Mouse (Mus musculus): Measurements from ENCODE around the gene Cdh23. TPM values are rescaled to one million over a fixed set of nuclear protein-coding genes. Genes with fewer than 3 reads are reported as not detected.

Gene Cdh23
- polyA plus RNA-seq, 1 experiment from 2014 or later: 0.53 TPM

DNA sequence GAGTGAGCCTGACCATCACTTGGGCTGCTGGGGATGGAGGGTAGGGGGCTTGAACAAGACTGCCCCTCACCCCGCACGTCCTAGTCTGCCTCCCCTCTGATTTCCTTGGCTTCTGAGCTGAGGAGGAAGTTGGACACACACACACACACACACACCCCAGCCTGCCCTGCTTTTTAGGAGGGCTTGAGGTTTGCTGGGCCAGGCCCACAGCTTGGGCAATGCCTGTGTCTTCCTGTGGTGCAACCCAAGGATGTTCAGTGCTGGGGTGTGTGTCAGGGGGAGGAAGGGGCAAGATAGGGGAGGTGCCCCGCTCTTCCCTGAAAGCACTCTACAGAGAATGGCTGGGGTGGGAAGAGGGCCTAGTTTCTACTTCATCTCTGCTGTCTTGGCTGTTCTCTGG lies 352.2 kb downstream of the Cdh23 start:
- Histone ChIP-seq H3K9me3 (replicated peaks; ENCODE audit: control insufficient read depth, low read length) (no peaks in the 10 kb centered on the region), H3K4me1 (ENCODE audit: control insufficient read depth, insufficient read depth, low read length) (peaks cover 29% of the 10 kb centered on the region), H3K27me3 (ENCODE audit: control insufficient read depth, insufficient read depth, low read length) (0 out of 2 replicates have a peak, but pooled peaks cover 3% of the 10 kb centered on the region), H3K36me3 (ENCODE audit: control insufficient read depth, insufficient read depth, low read length) (no peaks in the 10 kb centered on the region), H3K4me2 (ENCODE audit: low read depth, low read length) (no peak overlapping the region), H3K27ac (ENCODE audit: low read length) (no peak overlapping the region), H3K9ac (ENCODE audit: low read length) (no peak overlapping the region), H3K4me3 (replicated peaks; ENCODE audit: low read length) (no peak overlapping the region)
- 67% methylated on average over 3 of the region's 3 CpGs for whole genome bisulfite sequencing
- ATAC-seq (ENCODE audit: insufficient read depth, low FRiP score): no peak

DNA sequence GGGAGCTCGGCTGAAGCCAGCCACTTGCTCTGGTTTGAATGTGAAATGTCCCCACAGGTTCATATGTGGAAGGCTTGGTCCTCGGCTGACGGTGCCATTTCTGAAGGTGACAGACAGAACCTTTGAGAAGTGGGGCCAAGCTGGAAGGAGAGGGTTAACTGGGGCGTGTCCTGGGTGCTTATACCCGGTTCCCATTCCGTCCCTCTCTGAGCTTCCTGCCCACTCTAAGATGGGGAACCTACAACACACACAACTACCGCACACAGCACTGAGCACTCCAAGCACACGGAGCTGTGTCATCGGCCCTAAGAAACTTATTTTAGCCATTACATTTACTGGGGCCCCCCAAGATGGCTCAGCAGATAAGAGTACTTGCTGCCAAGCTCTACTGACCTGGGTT lies 354.8 kb downstream of the Cdh23 start:
- no peak overlapping the region for H3K9ac ChIP-seq (ENCODE audit: low read length)
- no peaks in the 10 kb centered on the region for H3K36me3 ChIP-seq (ENCODE audit: control insufficient read depth, insufficient read depth, low read length)
- H3K27ac ChIP-seq (ENCODE audit: low read length): no peak overlapping the region
- H3K27me3 ChIP-seq (ENCODE audit: control insufficient read depth, insufficient read depth, low read length): no peaks in the 10 kb centered on the region
- no peak overlapping the region for H3K4me2 ChIP-seq (ENCODE audit: low read depth, low read length)
- 69% methylated on average over 9 of the region's 9 CpGs for WGBS
- no peak for ATAC-seq (ENCODE audit: insufficient read depth, low FRiP score)
- H3K9me3 ChIP-seq (replicated peaks; ENCODE audit: control insufficient read depth, low read length): no peaks in the 10 kb centered on the region
- H3K4me3 ChIP-seq (replicated peaks; ENCODE audit: low read length): no peak overlapping the region
- peaks cover 5% of the 10 kb centered on the region; the same call in 1 of the 2 replicates for H3K4me1 ChIP-seq (ENCODE audit: control insufficient read depth, insufficient read depth, low read length)

DNA sequence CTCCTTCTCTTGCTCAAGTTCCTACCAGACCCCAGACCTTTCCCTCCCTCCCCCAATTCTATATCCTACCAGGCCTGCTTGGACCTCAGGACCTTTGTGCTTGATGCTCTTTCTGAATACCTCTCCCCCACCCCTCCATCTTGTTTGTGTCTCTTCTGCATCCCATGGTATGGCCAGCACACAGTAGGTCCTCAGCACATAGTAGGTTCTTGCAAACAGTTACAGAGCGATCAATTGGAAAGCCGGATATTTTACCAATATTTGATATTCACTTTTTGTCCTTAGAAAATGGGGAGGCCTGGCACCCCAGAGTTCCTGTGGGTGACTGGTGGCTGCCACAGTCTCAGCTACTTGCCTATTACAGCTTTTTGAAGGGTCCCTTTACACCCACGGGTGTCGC lies 361.3 kb downstream of the Cdh23 start:
- 89% methylated on average over 4 of the region's 4 CpGs for WGBS
- Histone ChIP-seq H3K36me3 (ENCODE audit: control insufficient read depth, insufficient read depth, low read length) (no peaks in the 10 kb centered on the region), H3K27me3 (ENCODE audit: control insufficient read depth, insufficient read depth, low read length) (no peaks in the 10 kb centered on the region), H3K9me3 (replicated peaks; ENCODE audit: control insufficient read depth, low read length) (no peaks in the 10 kb centered on the region), H3K4me3 (replicated peaks; ENCODE audit: low read length) (no peak overlapping the region), H3K4me1 (ENCODE audit: control insufficient read depth, insufficient read depth, low read length) (peaks cover 3% of the 10 kb centered on the region), H3K9ac (ENCODE audit: low read length) (no peak overlapping the region), H3K27ac (ENCODE audit: low read length) (no peak overlapping the region), H3K4me2 (ENCODE audit: low read depth, low read length) (no peak overlapping the region)
- ATAC-seq (ENCODE audit: insufficient read depth, low FRiP score): no peak

DNA sequence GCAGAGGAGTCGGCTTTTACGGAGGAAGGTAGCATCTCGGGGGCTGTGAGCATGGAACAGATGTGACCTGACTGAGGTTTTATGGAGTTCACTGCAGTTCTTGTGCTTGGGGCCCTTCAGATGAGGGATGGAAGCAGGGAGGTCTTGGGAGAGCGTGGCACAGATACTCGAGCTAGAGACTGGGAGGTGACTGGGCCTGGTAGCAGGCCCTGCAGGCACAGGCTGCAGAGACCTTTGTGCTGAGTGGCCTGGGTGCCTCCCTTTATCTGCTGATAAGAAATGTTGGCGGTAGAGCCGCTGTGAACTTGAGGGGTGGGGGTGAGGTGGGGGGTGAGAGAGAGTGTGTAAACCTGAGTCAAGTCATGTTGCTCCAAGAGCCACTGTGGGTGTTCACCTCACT lies 361.7 kb downstream of the Cdh23 start:
- H3K4me3 ChIP-seq (replicated peaks; ENCODE audit: low read length): no peak overlapping the region
- H3K4me2 ChIP-seq (ENCODE audit: low read depth, low read length): no peak overlapping the region
- peaks cover 7% of the 10 kb centered on the region for H3K4me1 ChIP-seq (ENCODE audit: control insufficient read depth, insufficient read depth, low read length)
- H3K9ac ChIP-seq (ENCODE audit: low read length): no peak overlapping the region
- WGBS: 54% methylated on average over 7 of the region's 7 CpGs
- no peaks in the 10 kb centered on the region for H3K36me3 ChIP-seq (ENCODE audit: control insufficient read depth, insufficient read depth, low read length)
- H3K27me3 ChIP-seq (ENCODE audit: control insufficient read depth, insufficient read depth, low read length): no peaks in the 10 kb centered on the region
- H3K9me3 ChIP-seq (replicated peaks; ENCODE audit: control insufficient read depth, low read length): no peaks in the 10 kb centered on the region
- ATAC-seq (ENCODE audit: insufficient read depth, low FRiP score): peak; percentile 79; the same call in 1 of the 2 replicates
- H3K27ac ChIP-seq (ENCODE audit: low read length): peak overlapping the region; percentile 34; the same call in 1 of the 2 replicates

DNA sequence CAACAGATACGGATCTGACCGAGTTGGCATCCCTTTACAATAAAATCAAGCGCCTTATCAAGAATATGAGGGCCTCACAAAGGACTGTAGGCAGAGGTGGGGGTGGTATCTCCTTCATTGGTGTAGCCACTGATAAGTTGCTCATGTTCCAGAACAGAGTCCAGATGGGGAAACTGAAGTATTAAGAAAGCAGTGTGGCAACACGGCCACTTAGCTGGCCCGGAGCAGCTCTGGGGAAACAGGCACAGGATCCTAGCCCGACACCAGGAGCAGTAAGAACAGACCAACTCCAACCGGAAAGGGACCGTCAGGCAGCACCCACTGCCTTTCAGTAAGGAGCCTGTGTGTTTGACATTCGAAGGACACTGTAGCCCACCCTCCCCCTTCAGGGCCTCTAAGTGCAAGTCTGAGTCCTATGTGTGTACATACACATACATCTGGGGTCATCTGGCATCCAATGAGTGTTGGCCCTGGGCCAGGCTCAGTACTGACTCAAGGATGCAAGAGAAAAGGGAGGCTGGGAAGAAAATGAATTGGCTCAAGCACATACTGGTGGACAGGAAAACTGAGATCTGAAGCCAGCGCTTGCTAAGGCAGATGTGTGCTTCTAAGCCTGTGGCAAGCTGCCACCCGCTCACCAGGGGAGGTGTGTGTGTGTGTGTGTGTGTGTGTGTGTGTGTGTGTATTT lies 367.2 kb downstream of the Cdh23 start:
- Histone ChIP-seq H3K36me3 (ENCODE audit: control insufficient read depth, insufficient read depth, low read length) (no peaks in the 10 kb centered on the region), H3K9ac (ENCODE audit: low read length) (no peak overlapping the region), H3K4me2 (ENCODE audit: low read depth, low read length) (no peak overlapping the region; the same call in 1 of the 2 replicates), H3K27ac (ENCODE audit: low read length) (peak overlapping the region; percentile 36), H3K9me3 (replicated peaks; ENCODE audit: control insufficient read depth, low read length) (no peaks in the 10 kb centered on the region), H3K4me1 (ENCODE audit: control insufficient read depth, insufficient read depth, low read length) (peaks cover 12% of the 10 kb centered on the region), H3K4me3 (replicated peaks; ENCODE audit: low read length) (no peak overlapping the region), H3K27me3 (ENCODE audit: control insufficient read depth, insufficient read depth, low read length) (no peaks in the 10 kb centered on the region; the same call in 1 of the 2 replicates)
- ATAC-seq (ENCODE audit: insufficient read depth, low FRiP score): peak; percentile 67
- WGBS: 42% methylated on average over 11 of the region's 11 CpGs

DNA sequence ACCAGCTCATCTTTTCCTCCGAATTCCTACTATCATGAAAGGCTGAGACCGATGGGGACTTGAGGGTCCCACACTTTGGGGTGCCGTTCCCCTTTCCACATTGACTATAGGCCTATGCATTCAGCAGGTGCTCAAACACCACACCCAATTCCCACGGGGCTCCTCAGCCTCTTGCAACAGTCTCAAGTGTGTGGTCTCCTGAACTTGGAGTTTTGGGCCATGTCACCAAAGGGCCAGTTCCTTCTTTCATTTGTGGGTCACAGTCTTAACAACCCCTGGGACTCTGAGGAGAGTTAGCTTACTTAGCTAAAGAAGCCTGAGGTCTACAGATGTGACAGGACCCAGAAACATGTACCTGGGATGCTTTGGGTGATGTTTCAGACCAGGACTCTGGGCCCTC lies 380.1 kb downstream of the Cdh23 start:
- Histone ChIP-seq H3K36me3 (ENCODE audit: control insufficient read depth, insufficient read depth, low read length) (no peaks in the 10 kb centered on the region), H3K27me3 (ENCODE audit: control insufficient read depth, insufficient read depth, low read length) (no peaks in the 10 kb centered on the region), H3K27ac (ENCODE audit: low read length) (no peak overlapping the region), H3K4me2 (ENCODE audit: low read depth, low read length) (no peak overlapping the region), H3K9ac (ENCODE audit: low read length) (no peak overlapping the region), H3K4me3 (replicated peaks; ENCODE audit: low read length) (no peak overlapping the region), H3K4me1 (ENCODE audit: control insufficient read depth, insufficient read depth, low read length) (no peaks in the 10 kb centered on the region), H3K9me3 (replicated peaks; ENCODE audit: control insufficient read depth, low read length) (no peaks in the 10 kb centered on the region)
- WGBS: 83% methylated on average over 4 of the region's 4 CpGs
- no peak for ATAC-seq (ENCODE audit: insufficient read depth, low FRiP score)

DNA sequence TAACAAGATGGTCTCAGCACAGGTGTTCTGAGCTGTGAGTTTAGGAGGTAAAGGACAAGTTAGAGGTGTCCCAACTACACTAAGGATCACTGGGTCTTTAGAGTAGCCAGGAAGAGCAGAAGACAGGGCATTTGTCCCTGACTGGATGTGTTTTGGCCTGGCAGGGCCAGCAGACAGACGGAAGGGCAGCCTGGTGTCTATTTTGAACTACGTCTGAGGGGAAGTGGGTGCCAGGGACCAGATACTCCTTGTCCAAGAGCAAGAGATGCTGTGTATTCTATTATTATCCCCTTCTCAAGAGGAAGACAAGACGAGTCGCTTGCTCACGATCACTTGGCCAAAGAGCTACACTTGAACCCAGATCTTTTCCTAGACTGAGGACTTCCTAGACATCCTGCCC lies 382.7 kb downstream of the Cdh23 start:
- H3K36me3 ChIP-seq (ENCODE audit: control insufficient read depth, insufficient read depth, low read length): no peaks in the 10 kb centered on the region
- no peak for ATAC-seq (ENCODE audit: insufficient read depth, low FRiP score)
- WGBS: 89% methylated on average over 5 of the region's 5 CpGs
- H3K4me2 ChIP-seq (ENCODE audit: low read depth, low read length): no peak overlapping the region
- no peak overlapping the region for H3K27ac ChIP-seq (ENCODE audit: low read length)
- H3K27me3 ChIP-seq (ENCODE audit: control insufficient read depth, insufficient read depth, low read length): no peaks in the 10 kb centered on the region
- H3K4me3 ChIP-seq (replicated peaks; ENCODE audit: low read length): no peak overlapping the region
- no peak overlapping the region for H3K9ac ChIP-seq (ENCODE audit: low read length)
- H3K9me3 ChIP-seq (replicated peaks; ENCODE audit: control insufficient read depth, low read length): no peaks in the 10 kb centered on the region
- H3K4me1 ChIP-seq (ENCODE audit: control insufficient read depth, insufficient read depth, low read length): no peaks in the 10 kb centered on the region

DNA sequence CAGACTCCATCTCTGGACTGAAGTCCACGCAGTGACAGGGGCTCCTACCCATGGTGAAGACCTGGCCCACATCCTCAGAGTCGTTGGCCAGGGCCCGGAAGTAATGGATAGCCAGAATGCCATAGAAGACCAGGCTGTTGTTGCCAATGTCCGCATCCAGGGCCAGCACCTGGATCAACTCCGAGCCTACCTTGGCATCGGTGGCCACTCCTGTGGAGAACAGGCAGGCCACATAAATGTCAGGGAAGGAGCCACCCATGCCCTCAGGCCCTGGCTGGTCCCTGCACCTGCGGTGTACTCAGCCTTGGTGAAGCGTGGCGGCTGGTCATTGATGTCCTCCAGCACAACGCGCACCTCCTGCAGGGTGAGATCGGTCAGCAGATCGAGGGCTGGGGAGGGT lies 385.7 kb downstream of the Cdh23 start:
- no peak overlapping the region for H3K4me3 ChIP-seq (replicated peaks; ENCODE audit: low read length)
- H3K4me1 ChIP-seq (ENCODE audit: control insufficient read depth, insufficient read depth, low read length): no peaks in the 10 kb centered on the region
- H3K27ac ChIP-seq (ENCODE audit: low read length): no peak overlapping the region
- no peaks in the 10 kb centered on the region for H3K9me3 ChIP-seq (replicated peaks; ENCODE audit: control insufficient read depth, low read length)
- no peaks in the 10 kb centered on the region for H3K36me3 ChIP-seq (ENCODE audit: control insufficient read depth, insufficient read depth, low read length)
- H3K4me2 ChIP-seq (ENCODE audit: low read depth, low read length): no peak overlapping the region
- no peaks in the 10 kb centered on the region for H3K27me3 ChIP-seq (ENCODE audit: control insufficient read depth, insufficient read depth, low read length)
- no peak overlapping the region for H3K9ac ChIP-seq (ENCODE audit: low read length)
- 89% methylated on average over 13 of the region's 13 CpGs for WGBS
- ATAC-seq (ENCODE audit: insufficient read depth, low FRiP score): no peak

DNA sequence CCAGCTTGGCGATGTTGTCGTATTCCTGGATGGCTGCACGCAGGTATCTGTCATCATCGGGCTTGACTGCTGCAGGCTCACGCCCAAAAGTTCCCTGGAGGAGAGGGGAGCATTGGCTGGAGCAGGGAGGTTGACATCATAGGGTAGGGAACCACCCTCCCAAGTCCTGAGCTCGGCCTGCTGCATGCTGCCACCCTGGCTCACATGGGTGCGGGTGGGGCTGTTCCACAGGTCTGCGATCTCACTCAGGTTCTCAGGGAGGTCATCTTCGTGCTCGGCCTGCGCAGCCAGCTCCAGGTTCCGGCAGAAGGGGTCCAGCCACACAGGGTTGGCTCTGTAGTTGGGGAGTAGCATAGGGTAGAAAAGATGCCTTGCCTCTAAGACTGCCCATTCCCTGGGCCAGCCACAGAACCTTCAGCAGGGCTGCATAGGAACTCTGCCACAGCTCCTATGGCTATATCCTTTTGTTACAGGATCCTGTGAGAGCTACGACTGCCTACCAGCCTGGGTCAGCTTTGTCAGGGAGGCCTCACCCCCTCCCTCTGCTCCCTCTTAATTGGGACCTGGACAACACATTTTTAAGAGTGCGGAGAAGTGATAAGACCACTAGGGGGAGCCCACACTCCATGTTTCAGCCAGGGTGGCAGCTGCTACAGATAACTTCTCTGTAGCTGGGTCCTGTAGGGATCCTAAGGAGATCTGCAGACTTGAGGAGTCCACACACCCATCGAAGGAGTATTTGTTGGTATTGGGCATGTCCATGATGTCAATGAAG lies 391.2 kb downstream of the Cdh23 start:
- ATAC-seq (ENCODE audit: insufficient read depth, low FRiP score): peak; percentile 77
- 58% methylated on average over 15 of the region's 15 CpGs for WGBS
- Histone ChIP-seq H3K4me3 (replicated peaks; ENCODE audit: low read length) (no peak overlapping the region), H3K9me3 (replicated peaks; ENCODE audit: control insufficient read depth, low read length) (no peaks in the 10 kb centered on the region), H3K4me2 (ENCODE audit: low read depth, low read length) (no peak overlapping the region), H3K27ac (ENCODE audit: low read length) (no peak overlapping the region), H3K27me3 (ENCODE audit: control insufficient read depth, insufficient read depth, low read length) (no peaks in the 10 kb centered on the region), H3K36me3 (ENCODE audit: control insufficient read depth, insufficient read depth, low read length) (peaks cover 20% of the 10 kb centered on the region), H3K4me1 (ENCODE audit: control insufficient read depth, insufficient read depth, low read length) (no peaks in the 10 kb centered on the region), H3K9ac (ENCODE audit: low read length) (no peak overlapping the region)

Measured in stomach, embryonic 16.5 days (tissue).